Mouse (Mus musculus): ENCODE data around the gene Fgf11.

Fgf11 gene

GRCm38 (mm10) chr11:69816520-69816919 lies 14.9 kb upstream of the Fgf11 start:
- DNase-seq (ENCODE audit: low spot score in 2 of 2) = no peak

- no peak for DNase-seq (ENCODE audit: low spot score in 2 of 2)
Measured at GRCm38 (mm10) chr11:69815155-69815554, 13.5 kb upstream of the Fgf11 start, which contains the start of gene Gm39566. Gene Gm39566 (minus strand): TSS chr11:69815298.

DNA sequence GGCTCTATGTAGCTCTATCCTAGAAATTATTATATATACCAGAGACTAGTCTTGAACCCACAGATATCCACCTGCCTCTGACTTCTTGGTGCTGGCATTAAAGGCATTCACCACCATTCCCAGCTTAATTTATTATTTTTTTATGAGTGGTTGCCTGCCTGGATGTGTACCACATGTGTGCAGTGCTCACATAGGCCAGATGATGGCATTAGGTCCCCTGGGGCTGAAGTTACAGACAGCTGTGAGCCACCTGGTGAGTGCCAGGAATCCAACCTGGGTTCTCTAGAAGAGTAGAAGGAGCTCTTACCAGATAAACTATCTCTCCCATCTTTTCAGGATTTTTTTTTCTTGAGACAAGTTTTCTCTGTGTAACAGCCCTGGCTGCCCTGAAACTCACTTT lies 8.6 kb upstream of the Fgf11 start:
- DNase-seq (ENCODE audit: low spot score in 2 of 2) = no peak

DNA sequence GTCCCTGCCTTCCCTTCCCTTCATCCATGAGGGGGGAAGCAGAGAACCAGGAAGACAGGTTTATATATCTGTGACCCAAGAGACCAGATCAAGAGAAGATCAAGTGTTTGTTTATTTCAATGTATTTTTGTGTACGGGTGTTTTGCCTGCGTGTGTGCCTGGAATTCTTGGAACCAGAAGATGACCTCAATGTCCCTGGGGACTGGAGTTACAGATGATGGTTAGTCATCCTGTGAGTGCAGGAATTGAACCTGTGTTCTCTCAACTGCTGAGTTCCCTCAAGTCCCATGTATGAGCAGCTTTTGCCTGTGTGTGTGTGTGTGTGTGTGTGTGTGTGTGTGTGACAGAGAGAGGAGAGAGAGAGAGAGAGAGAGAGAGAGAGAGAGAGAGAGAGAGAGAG lies 6.0 kb upstream of the Fgf11 start:
- no peak for DNase-seq (ENCODE audit: low spot score in 2 of 2)

GRCm38 (mm10) chr11:69806378-69806777 lies 4.7 kb upstream of the Fgf11 start:
- DNase-seq (ENCODE audit: low spot score in 2 of 2) = no peak

DNA sequence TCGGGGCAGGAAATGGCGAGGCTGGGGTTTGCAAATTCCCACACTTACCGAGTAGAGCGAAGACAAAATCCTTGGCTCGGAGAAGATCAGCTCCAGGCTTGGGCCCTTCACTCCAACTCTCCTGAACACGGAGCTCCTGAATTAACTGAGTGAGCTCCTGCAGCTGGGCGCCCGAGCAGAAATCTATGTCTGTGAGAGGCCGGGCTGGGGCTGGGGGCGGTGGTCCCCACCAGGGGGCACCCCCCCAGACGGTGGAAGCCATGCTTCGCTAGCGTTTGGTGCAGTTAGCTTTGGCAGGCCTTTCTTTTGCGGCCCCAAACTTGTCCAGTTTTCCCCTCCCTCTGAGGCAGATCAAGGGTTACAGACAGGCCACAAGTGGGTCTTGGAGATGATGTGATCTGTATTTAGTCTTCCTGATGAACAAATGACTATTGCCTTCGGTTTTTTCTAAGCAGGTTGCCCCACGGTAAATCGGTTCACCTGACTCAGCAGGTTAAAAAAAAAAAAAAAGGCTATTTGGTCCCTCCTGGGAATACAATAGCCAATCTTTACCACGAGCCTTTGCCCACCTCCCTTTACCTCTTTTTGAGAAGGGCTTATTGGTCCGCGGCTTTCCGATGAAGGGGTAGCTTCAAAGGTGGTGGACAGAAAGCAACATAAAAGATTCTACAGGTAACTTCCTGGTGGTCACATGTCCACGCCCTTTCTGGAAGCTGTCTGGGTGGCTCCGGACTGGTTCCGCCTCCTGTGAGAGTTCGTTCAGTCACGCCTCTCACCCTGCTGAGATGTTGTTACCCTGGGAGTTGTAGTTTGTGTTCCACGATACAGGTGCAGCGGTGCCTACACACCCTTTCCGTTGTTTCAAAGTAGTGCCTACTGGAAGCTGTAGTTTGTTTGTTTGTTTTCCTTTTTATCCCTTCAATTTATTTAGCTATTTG lies 3.6 kb upstream of the Fgf11 start, which contains the start of gene Tmem102:
Gene Tmem102, minus strand, starts transcription at position 653 of the 938 bp plus-strand sequence.
- DNase-seq (ENCODE audit: low spot score in 2 of 2) = no peak

GRCm38 (mm10) chr11:69804652-69804940 lies 2.9 kb upstream of the Fgf11 start:
- no peak for DNase-seq (ENCODE audit: low spot score in 2 of 2)

DNA sequence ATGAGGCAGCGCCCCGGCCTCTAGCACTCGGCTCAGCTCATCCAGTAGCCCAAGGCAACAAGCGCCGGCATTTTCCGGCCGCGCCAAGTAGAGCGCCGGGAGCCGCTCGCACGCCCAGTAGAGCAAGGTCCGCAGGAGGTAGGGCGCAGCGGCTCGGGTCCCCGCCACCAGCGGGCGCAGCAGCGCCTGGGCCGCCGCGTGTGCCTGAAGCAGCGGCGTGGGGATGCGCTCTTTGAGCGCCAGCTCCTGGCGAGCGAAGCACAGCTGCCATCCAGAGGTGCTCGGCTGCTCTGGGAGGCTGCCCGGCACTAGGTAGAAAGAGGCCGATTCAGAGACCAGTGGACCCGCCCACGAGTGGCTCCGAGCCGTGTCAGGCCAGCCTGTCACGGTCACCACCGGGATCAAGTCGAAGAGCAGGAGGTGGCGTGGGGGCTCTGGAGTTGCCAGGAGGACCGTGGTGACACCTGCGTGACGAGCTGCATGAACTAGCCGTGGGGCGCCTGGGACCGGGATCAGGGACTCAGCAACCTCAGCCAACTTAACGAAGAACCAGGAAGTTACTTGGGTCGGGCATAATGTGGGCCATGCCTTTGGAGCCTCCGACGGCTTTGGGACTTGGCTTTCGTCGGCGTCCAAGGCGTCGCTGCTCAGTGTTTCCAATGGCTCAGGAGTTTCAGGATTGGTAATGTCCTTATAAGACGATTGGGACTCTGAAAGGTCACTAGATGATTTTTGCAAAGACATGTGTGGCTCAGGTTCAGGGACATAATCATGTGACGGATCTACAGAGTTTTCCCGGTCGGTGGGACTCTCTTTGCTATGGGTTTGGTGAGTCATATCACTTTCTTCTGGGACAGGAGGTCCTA lies 2.4 kb upstream of the Fgf11 start:
- DNase-seq (ENCODE audit: low spot score in 2 of 2) = peak in 1 of 2 experiments; percentile 54

DNA sequence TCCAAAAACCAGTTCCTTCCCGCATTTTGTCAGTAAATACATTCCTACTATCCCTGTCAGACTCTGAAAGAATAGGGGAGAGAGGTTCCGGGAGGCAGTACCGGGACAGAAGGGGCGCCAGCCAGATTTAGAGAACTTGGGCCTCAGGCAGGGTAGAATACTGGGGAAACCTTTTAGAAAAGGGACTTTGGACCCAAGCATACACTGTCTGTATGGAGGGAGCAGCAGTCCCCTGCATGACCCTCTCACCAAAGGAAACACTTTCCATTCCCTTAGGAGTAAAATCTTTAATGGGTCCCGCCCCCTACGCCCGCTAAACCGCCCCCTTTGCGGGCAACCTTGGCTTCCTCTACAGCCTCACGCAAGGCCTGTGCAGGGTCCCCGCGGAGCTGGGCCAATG lies 1.7 kb upstream of the Fgf11 start:
- no peak for DNase-seq (ENCODE audit: low spot score in 2 of 2)

DNA sequence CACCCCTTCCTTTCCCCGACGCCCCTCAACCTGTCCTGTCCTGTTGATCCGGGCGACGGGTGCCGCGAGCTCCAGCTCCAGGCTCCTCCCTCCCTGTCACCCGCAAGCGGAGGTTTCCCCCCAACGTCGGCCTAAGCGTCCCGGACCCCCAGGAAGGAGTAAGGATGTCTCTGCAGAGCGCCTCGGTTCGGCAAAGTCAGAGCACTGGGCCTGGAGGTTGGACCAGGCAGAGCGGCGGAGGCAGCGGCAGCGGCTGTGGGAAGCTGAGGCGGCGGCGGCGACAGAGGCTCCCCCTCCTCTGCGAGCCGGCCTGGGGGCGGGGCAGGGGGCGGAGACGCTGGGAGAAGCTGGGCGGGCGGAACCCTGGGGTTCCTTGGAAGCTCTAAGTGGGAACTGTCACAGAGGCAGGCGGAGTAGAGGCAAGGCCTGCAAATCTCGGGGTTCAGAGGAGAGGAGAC lies 1.0 kb upstream of the Fgf11 start:
- DNase-seq (ENCODE audit: low spot score in 2 of 2) = peak; percentile 70 to 76

DNA sequence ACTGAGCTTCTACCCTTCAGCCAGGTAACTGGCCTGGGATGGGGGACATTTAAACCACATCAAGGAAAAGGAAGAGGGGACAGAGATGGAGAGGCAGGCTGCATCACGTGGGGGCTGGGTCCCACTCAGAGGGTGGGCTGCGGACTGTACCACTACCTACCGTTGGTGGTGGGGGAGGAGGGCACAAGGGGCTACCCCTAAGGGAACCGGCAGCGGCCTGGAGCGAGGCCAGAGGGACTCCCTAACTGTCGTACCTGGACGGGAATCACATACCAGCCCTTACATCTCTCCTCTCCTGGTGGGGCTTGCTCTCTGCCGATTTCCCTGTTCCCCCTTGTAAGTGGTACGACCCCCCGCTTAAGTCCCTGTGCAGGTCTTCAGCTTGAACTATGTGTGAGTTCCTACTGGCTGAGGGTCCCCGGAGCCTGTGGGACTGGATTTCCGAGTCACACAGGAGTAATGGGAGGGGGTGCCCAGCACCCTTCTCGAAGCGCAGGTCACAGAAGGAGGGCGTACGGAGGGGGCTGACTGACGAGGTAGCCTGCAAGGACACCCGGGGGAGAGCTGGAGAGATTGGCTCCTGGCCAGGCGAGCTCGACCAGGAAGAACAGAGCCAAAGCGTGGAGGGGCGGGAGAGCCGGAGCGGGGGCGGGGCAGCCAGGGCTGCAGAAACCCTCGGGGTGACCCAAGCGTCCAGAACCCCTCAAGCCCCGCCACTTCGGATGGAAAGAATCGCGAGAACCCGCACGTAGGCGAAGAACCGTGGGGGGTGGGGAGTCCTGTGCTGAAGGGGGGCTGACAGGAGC lies 1.1 kb downstream of the Fgf11 start:
- DNase-seq (ENCODE audit: low spot score in 2 of 2) = peak in 1 of 2 experiments; percentile 71

DNA sequence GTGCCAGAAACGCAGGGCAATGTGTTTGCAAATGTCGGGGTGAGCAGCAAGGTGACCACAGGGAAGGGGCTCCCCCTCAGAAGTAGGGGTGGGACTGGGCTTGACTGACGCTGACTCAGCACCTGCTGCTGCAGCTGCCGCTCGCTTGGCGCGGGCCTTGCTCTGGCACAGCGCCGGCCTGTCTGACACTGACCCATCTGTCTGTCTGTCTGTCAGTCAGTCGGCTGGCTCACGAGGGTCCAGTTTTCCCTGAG lies 1.6 kb downstream of the Fgf11 start:
- DNase-seq (ENCODE audit: low spot score in 2 of 2) = peak in 1 of 2 experiments; percentile 78

DNA sequence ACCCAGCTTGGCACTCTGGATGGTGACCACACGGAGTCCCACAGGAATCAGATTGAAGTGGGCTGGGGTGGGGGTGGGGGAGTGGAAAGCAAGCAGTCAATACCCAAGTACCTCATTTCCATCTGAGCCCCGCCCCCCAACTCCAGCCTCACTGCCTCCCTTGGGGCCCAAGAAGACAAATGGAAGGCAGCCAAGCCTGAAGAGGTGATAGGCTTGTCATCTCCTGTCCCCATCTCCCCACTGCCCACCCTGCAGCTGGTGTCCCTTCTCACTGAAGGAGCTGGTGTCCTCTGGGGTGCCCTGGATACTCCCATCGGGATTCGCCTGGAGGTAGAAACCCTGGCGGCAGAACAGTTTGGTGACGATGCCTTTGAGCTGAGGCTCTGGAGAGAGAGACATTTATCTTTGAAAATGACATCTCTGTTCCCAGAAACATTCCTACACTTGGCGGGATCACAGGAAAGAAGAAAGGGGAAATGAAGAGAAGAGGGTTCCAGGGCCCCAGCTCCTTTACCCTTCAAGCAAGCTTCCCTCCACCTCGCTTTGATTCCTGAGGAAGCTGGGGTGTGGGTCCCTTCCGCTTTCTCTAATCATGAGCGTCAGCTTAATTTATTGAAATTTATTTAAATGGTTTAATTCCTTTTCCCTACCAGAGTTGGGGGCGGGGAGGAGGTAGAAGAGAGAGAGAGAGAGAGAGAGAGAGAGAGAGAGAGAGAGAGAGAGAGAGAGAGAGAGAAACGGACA lies 2.1 kb downstream of the Fgf11 start:
- peak in 1 of 2 experiments; percentile 45 for DNase-seq (ENCODE audit: low spot score in 2 of 2)

DNA sequence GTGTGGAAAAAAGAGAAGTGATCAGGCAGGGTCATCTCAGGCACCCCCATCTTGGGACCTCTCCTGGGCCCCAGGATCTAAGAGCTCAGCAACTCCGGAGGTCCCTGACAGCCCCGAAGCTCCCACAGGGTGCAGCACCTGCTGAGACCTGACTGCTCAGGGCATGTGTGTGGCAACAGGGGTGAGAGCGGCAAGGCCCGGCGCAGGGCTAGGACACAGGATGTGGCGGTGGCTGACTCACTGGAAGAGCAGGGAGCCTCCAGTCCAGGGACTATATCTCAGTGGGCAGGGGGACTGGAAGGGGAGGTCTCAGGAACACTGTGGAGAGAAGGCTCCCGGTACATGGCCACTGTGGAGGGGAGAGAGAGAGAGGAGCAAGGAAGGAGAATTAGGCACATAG lies 3.7 kb downstream of the Fgf11 start:
- DNase-seq (ENCODE audit: low spot score in 2 of 2) = no peak

DNA sequence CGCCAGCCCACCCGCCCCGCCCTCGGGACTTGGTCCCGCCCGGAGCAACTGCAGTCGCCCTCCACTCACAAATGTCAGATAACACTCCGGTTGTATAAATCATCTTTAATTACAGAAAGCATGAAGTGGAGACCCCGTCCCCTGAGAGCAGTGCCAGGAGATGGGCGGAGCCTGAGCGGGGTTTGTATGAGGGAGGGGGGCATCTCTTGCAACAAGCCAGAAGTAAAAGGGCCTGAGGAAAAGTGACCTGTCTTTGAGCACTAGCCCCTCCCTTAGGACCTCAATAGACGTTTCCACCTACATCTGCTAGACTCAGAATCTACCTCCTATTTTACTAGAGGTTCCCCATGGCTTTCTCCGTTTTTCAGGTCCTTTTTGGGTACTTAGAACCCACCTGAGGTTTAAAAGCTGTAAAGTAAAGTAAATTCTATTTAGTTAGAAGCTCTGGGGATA lies 5.6 kb downstream of the Fgf11 start:
- no peak for DNase-seq (ENCODE audit: low spot score in 2 of 2)

GRCm38 (mm10) chr11:69795168-69795982 lies 6.3 kb downstream of the Fgf11 start, which contains the start of gene Chrnb1:
Gene Chrnb1 (minus strand): TSS chr11:69795943.
- DNase-seq (ENCODE audit: low spot score in 2 of 2) = peak; percentile 59 to 81

GRCm38 (mm10) chr11:69793429-69793828 lies 8.2 kb downstream of the Fgf11 start:
- DNase-seq (ENCODE audit: low spot score in 2 of 2) = no peak

DNA sequence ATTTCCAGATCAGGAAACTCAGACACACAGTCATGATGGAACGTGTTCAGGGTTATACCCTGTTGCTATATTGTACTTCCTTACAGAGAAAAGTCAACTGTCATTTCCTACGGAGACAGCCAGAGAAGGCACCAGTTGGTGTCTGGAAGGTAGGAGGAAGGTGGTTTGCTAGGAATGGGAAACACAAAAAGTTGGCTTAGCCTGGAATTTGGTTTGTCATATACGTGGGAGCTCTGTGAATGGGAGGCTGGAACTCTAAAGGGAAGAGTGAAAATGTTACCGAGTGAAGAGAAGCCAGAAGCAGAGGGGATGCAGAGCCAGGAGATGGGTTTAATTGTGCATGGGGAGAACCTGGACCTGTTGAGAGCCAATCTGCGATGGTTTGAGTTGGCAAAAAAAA lies 10.2 kb downstream of the Fgf11 start:
- DNase-seq (ENCODE audit: low spot score in 2 of 2) = no peak

GRCm38 (mm10) chr11:69789431-69789830 lies 12.2 kb downstream of the Fgf11 start:
- DNase-seq (ENCODE audit: low spot score in 2 of 2) = no peak

GRCm38 (mm10) chr11:69787306-69787705 lies 14.4 kb downstream of the Fgf11 start:
- no peak for DNase-seq (ENCODE audit: low spot score in 2 of 2)
